Mouse (Mus musculus): Measurements from ENCODE around the gene Bloc1s1. TPM values are rescaled to one million over a fixed set of nuclear protein-coding genes. Genes with fewer than 3 reads are reported as not detected.

Gene Bloc1s1
- total and polyA plus RNA-seq, 3 experiments = 181 to 234 (median 201) TPM

GRCm38 (mm10) chr10:128895952-128896693 lies 27.7 kb downstream of the Bloc1s1 start:
- no peak overlapping the region for H3K4me3 ChIP-seq
- H3K9ac ChIP-seq (ENCODE audit: low read depth, low read length) = no peak overlapping the region
- no peak for TF ChIP-seq EP300 (IDR thresholded peaks at IDR 0.05; ENCODE audit: insufficient read depth, low read depth, low read length)

GRCm38 (mm10) chr10:128895437-128895836 lies 28.4 kb downstream of the Bloc1s1 start:
- Histone ChIP-seq H3K27ac (no peak overlapping the region), H3K9ac (ENCODE audit: low read depth, low read length) (no peak overlapping the region), H3K36me3 (ENCODE audit: control insufficient read depth, insufficient read depth, low read length) (no peaks in the 10 kb centered on the region), H3K79me2 (replicated peaks; ENCODE audit: control insufficient read depth, insufficient read depth, low read length) (no peaks in the 10 kb centered on the region), H3K4me3 (no peak overlapping the region), H3K4me1 (ENCODE audit: control insufficient read depth, insufficient read depth, low read length) (peaks cover 3% of the 10 kb centered on the region), H3K27me3 (ENCODE audit: control insufficient read depth, insufficient read depth, low read length) (no peaks in the 10 kb centered on the region)
- DNase-seq = peak; percentile 53
- under 1% methylated on average over 9 of the region's 9 CpGs for WGBS
- TF ChIP-seq POLR2A (IDR thresholded peaks at IDR 0.05; ENCODE audit: insufficient read depth, low read depth, low read length) = no peak
- TF ChIP-seq CTCF (IDR thresholded peaks at IDR 0.05) = peak; percentile 92
- intact Hi-C loops (cut with DNase I) = loop anchor here (1.0 to 10.0 kb wide), 3 partner anchors 50 to 271 kb away; partner anchors contain the start of gene Rps26

More at GRCm38 (mm10) chr10:128895952-128896693, 27.7 kb downstream of the Bloc1s1 start:
- Histone ChIP-seq H3K36me3 (ENCODE audit: control insufficient read depth, insufficient read depth, low read length) (no peaks in the 10 kb centered on the region), H3K27ac (no peak overlapping the region), H3K27me3 (ENCODE audit: control insufficient read depth, insufficient read depth, low read length) (no peaks in the 10 kb centered on the region), H3K4me1 (ENCODE audit: control insufficient read depth, insufficient read depth, low read length) (no peaks in the 10 kb centered on the region; the same call in 1 of the 2 replicates), H3K79me2 (replicated peaks; ENCODE audit: control insufficient read depth, insufficient read depth, low read length) (no peaks in the 10 kb centered on the region)
- intact Hi-C loops (cut with DNase I) = loop anchor here (1.0 to 10.0 kb wide), 3 partner anchors 51 to 271 kb away; partner anchors contain the start of gene Rps26
- DNase-seq = no peak
- 16% methylated on average over 17 of the region's 17 CpGs for WGBS

- DNase-seq = no peak
- Histone ChIP-seq H3K9ac (ENCODE audit: low read depth, low read length) (no peak overlapping the region), H3K36me3 (ENCODE audit: control insufficient read depth, insufficient read depth, low read length) (no peaks in the 10 kb centered on the region), H3K4me3 (peak overlapping the region; percentile 20; the same call in 1 of the 2 replicates), H3K79me2 (replicated peaks; ENCODE audit: control insufficient read depth, insufficient read depth, low read length) (no peaks in the 10 kb centered on the region), H3K27me3 (ENCODE audit: control insufficient read depth, insufficient read depth, low read length) (no peaks in the 10 kb centered on the region), H3K27ac (no peak overlapping the region), H3K4me1 (ENCODE audit: control insufficient read depth, insufficient read depth, low read length) (peaks cover 4% of the 10 kb centered on the region)
- intact Hi-C loops (cut with DNase I) = loop anchor here (10.0 kb wide), 1 partner anchor 267 kb away; the partner anchor contains the start of gene Rps26
- TF ChIP-seq EP300 (IDR thresholded peaks at IDR 0.05; ENCODE audit: insufficient read depth, low read depth, low read length) (no peak), POLR2A (IDR thresholded peaks at IDR 0.05; ENCODE audit: insufficient read depth, low read depth, low read length) (no peak)
- 7% methylated on average over 9 of the region's 9 CpGs for WGBS
Measured at GRCm38 (mm10) chr10:128892246-128892645, 31.6 kb downstream of the Bloc1s1 start.

- H3K36me3 ChIP-seq (ENCODE audit: control insufficient read depth, insufficient read depth, low read length) = no peaks in the 10 kb centered on the region
Measured at GRCm38 (mm10) chr10:128891296-128892094, 32.3 kb downstream of the Bloc1s1 start, which contains the start of gene Gdf11. Gene Gdf11, minus strand, starts transcription at chr10:128891718.

GRCm38 (mm10) chr10:128890383-128891295 lies 33.2 kb downstream of the Bloc1s1 start:
- H3K4me3 ChIP-seq = peak overlapping the region; percentile 62
- H3K36me3 ChIP-seq (ENCODE audit: control insufficient read depth, insufficient read depth, low read length) = no peaks in the 10 kb centered on the region
- intact Hi-C loops (cut with DNase I) = loop anchor here (10.0 kb wide), 1 partner anchor 266 kb away; the partner anchor contains the start of gene Rps26
- 3% methylated on average over 40 of the region's 40 CpGs for WGBS
- no peak for TF ChIP-seq CTCF (IDR thresholded peaks at IDR 0.05)
- no peaks in the 10 kb centered on the region for H3K27me3 ChIP-seq (ENCODE audit: control insufficient read depth, insufficient read depth, low read length)
- no peaks in the 10 kb centered on the region for H3K79me2 ChIP-seq (replicated peaks; ENCODE audit: control insufficient read depth, insufficient read depth, low read length)
- peak in 1 of 2 experiments; percentile 22 for DNase-seq
- H3K4me1 ChIP-seq (ENCODE audit: control insufficient read depth, insufficient read depth, low read length) = peaks cover 4% of the 10 kb centered on the region
- H3K27ac ChIP-seq = peak overlapping the region; percentile 21
- peak overlapping the region; percentile 62 for H3K9ac ChIP-seq (ENCODE audit: low read depth, low read length)

More at GRCm38 (mm10) chr10:128891296-128892094, 32.3 kb downstream of the Bloc1s1 start, which contains the start of gene Gdf11:
- Histone ChIP-seq H3K4me1 (ENCODE audit: control insufficient read depth, insufficient read depth, low read length) (peaks cover 4% of the 10 kb centered on the region), H3K27me3 (ENCODE audit: control insufficient read depth, insufficient read depth, low read length) (no peaks in the 10 kb centered on the region), H3K79me2 (replicated peaks; ENCODE audit: control insufficient read depth, insufficient read depth, low read length) (no peaks in the 10 kb centered on the region), H3K4me3 (peak within 1 kb of the TSS; percentile 62), H3K27ac (peak within 1 kb of the TSS; percentile 21), H3K9ac (ENCODE audit: low read depth, low read length) (peak within 1 kb of the TSS; percentile 62)
- TF ChIP-seq CTCF (IDR thresholded peaks at IDR 0.05) (no peak), EP300 (IDR thresholded peaks at IDR 0.05; ENCODE audit: insufficient read depth, low read depth, low read length) (no peak), POLR2A (IDR thresholded peaks at IDR 0.05; ENCODE audit: insufficient read depth, low read depth, low read length) (no peak)
- intact Hi-C loops (cut with DNase I) = loop anchor here (10.0 kb wide), 1 partner anchor 267 kb away; the partner anchor contains the start of gene Rps26
- WGBS = under 1% methylated on average over 32 of the region's 89 CpGs
- peak; percentile 64 for DNase-seq
